Mouse (Mus musculus): ENCODE measurements around the gene Mthfd1l. TPM values are rescaled to one million over a fixed set of nuclear protein-coding genes. Genes with fewer than 3 reads are reported as not detected.

Gene Mthfd1l
- total and polyA plus RNA-seq, 3 experiments: 84.0 to 94.8 (median 90.3) TPM

- no peaks in the 10 kb centered on the region for H3K79me2 ChIP-seq (replicated peaks; ENCODE audit: control insufficient read depth, extremely low read depth, insufficient read depth, poor library complexity, severe bottlenecking)
- H3K9ac ChIP-seq (ENCODE audit: insufficient read depth, low read depth): no peak overlapping the region
- no peak overlapping the region for H3K27ac ChIP-seq (ENCODE audit: insufficient read depth, low read depth)
- in situ Hi-C loops (cut with MboI; ENCODE audit: low pct_ligation_motif_present, low pct_unique_long_range_greater_than_20kb, low sequenced_read_pairs): loop anchor here (25.0 kb wide), 1 partner anchor 591 kb away; no protein-coding TSS in a partner anchor
- H3K9me3 ChIP-seq (replicated peaks; ENCODE audit: low read length): no peaks in the 10 kb centered on the region
- H3K27me3 ChIP-seq (replicated peaks): no peaks in the 10 kb centered on the region
- dilution Hi-C loops (cut with MboI; ENCODE audit: extremely low pct_ligation_motif_present, extremely low pct_unique_long_range_greater_than_20kb, low sequenced_read_pairs): no loop called here
- TF ChIP-seq TBP (conservative IDR thresholded peaks at IDR 0.05; ENCODE audit: low read depth, low read length): no peak
- TF ChIP-seq JUN (IDR thresholded peaks at IDR 0.05; ENCODE audit: insufficient read depth, low read depth, low read length): no peak
- TF ChIP-seq MEF2A (IDR thresholded peaks at IDR 0.05; ENCODE audit: borderline replicate concordance, low read depth, low read length): no peak
- TF ChIP-seq SIN3A (IDR thresholded peaks at IDR 0.05; ENCODE audit: low read length): no peak
- no peak for DNase-seq (ENCODE audit: extremely low read depth)
- H3K36me3 ChIP-seq (replicated peaks in 1 of 2; ENCODE audit: control insufficient read depth in 1 of 2, insufficient read depth in 1 of 2, low read length in 1 of 2): no peaks in the 10 kb centered on the region
- no peak overlapping the region for H3K4me2 ChIP-seq (ENCODE audit: insufficient read depth, low read depth, poor library complexity, severe bottlenecking)
- peaks cover 0 to 2% of the 10 kb centered on the region in 2 experiments; a peak in 1 of 4 replicates for H3K4me1 ChIP-seq (ENCODE audit: control insufficient read depth in 1 of 2, insufficient read depth in 2 of 2)
- no peak overlapping the region for H3K4me3 ChIP-seq (replicated peaks in 1 of 3; ENCODE audit: low read depth in 2 of 3, low read length in 2 of 3, poor library complexity in 1 of 3)
Measured at GRCm38 (mm10) chr10:3928008-3928545, 44.8 kb upstream of the Mthfd1l start.

GRCm38 (mm10) chr10:3931831-3932230 lies 41.1 kb upstream of the Mthfd1l start:
- Histone ChIP-seq H3K9ac (ENCODE audit: insufficient read depth, low read depth) (no peak overlapping the region), H3K4me3 (replicated peaks in 1 of 3; ENCODE audit: low read depth in 2 of 3, low read length in 2 of 3, poor library complexity in 1 of 3) (no peak overlapping the region), H3K4me2 (ENCODE audit: insufficient read depth, low read depth, poor library complexity, severe bottlenecking) (no peak overlapping the region), H3K36me3 (replicated peaks in 1 of 2; ENCODE audit: control insufficient read depth in 1 of 2, insufficient read depth in 1 of 2, low read length in 1 of 2) (no peaks in the 10 kb centered on the region), H3K4me1 (ENCODE audit: control insufficient read depth in 1 of 2, insufficient read depth in 2 of 2) (peaks cover 0 to 13% of the 10 kb centered on the region in 2 experiments; a peak in 1 of 4 replicates), H3K9me3 (replicated peaks; ENCODE audit: low read length) (no peaks in the 10 kb centered on the region), H3K79me2 (replicated peaks; ENCODE audit: control insufficient read depth, extremely low read depth, insufficient read depth, poor library complexity, severe bottlenecking) (no peaks in the 10 kb centered on the region), H3K27me3 (replicated peaks) (no peaks in the 10 kb centered on the region), H3K27ac (ENCODE audit: insufficient read depth, low read depth) (no peak overlapping the region)
- dilution Hi-C loops (cut with MboI; ENCODE audit: extremely low pct_ligation_motif_present, extremely low pct_unique_long_range_greater_than_20kb, low sequenced_read_pairs): no loop called here
- in situ Hi-C loops (cut with MboI; ENCODE audit: low pct_ligation_motif_present, low pct_unique_long_range_greater_than_20kb, low sequenced_read_pairs): loop anchor here (25.0 kb wide), 1 partner anchor 595 kb away; no protein-coding TSS in a partner anchor
- no peak for DNase-seq (ENCODE audit: extremely low read depth)
- TF ChIP-seq JUN (IDR thresholded peaks at IDR 0.05; ENCODE audit: insufficient read depth, low read depth, low read length): no peak
- TF ChIP-seq E2F4 (IDR thresholded peaks at IDR 0.05; ENCODE audit: insufficient replicate concordance, low read depth, low read length): no peak
- no peak for TF ChIP-seq KAT2A (IDR thresholded peaks at IDR 0.05; ENCODE audit: insufficient replicate concordance, low read length)
- no peak for TF ChIP-seq ZMIZ1 (IDR thresholded peaks at IDR 0.05; ENCODE audit: low read depth, low read length)
- TF ChIP-seq NELFE (IDR thresholded peaks at IDR 0.05; ENCODE audit: low read depth, low read length): no peak
- TF ChIP-seq UBTF (IDR thresholded peaks at IDR 0.05; ENCODE audit: low read depth, low read length): no peak
- TF ChIP-seq MAFK (IDR thresholded peaks at IDR 0.05; ENCODE audit: insufficient replicate concordance, low read length): no peak
- TF ChIP-seq HCFC1 (IDR thresholded peaks at IDR 0.05; ENCODE audit: low read depth, low read length): no peak
- TF ChIP-seq POLR2A (IDR thresholded peaks at IDR 0.05; ENCODE audit: low read depth, low read length): no peak
- TF ChIP-seq ZNF384 (IDR thresholded peaks at IDR 0.05; ENCODE audit: low read depth, low read length): no peak
- TF ChIP-seq POLR2AphosphoS2 (IDR thresholded peaks at IDR 0.05; ENCODE audit: low read depth, low read length): no peak
- no peak for TF ChIP-seq EP300 (IDR thresholded peaks at IDR 0.05; ENCODE audit: low read length)
- TF ChIP-seq ZC3H11A (IDR thresholded peaks at IDR 0.05; ENCODE audit: low read depth, low read length): no peak
- no peak for TF ChIP-seq MYC (IDR thresholded peaks at IDR 0.05; ENCODE audit: low read depth, low read length)
- no peak for TF ChIP-seq IRF4 (IDR thresholded peaks at IDR 0.05; ENCODE audit: low read depth, low read length)
- TF ChIP-seq RAD21 (IDR thresholded peaks at IDR 0.05; ENCODE audit: low read depth, low read length): no peak
